Mouse (Mus musculus) kidney, postnatal 0 days (tissue): ENCODE measurements around the gene Efna4. TPM values are rescaled to one million over a fixed set of nuclear protein-coding genes. Genes with fewer than 3 reads are reported as not detected.

Source experiments
- ATAC-seq: fragments of 200-750 bp; cut with Nextera tagmentation; replicated peaks from 2 replicates; pipeline ENCODE4 v1.8.0; 2017; ENCODE audit warnings: low read depth, moderate number of reproducible peaks, moderate TSS enrichment, moderate library complexity; ENCODE audit not compliant: low FRiP score
- DNase-seq: peaks from one replicate; pipeline ENCODE4 v3.0.0-alpha.2; 2016; ENCODE audit warnings: low spot score
- H3K27ac ChIP-seq: fragments of 300-500 bp; sonication (generic); 2 replicates; pipeline ENCODE4 v1.5.1; 2014; ENCODE audit warnings: mild to moderate bottlenecking
- H3K27me3 ChIP-seq: fragments of 300-500 bp; sonication (generic); 2 replicates; pipeline ENCODE4 v1.6.1; 2014; ENCODE audit warnings: low read length, mixed read lengths; ENCODE audit not compliant: insufficient read depth
- H3K36me3 ChIP-seq: fragments of 300-500 bp; sonication (generic); 2 replicates; pipeline ENCODE4 v1.6.1; 2014; ENCODE audit warnings: low read length, mixed read lengths; ENCODE audit not compliant: insufficient read depth
- H3K4me1 ChIP-seq: fragments of 300-500 bp; sonication (generic); replicated peaks from 2 replicates; pipeline ENCODE4 v1.6.1; 2014; ENCODE audit warnings: antibody characterized with exemption, low read length, mixed read lengths; ENCODE audit not compliant: insufficient read depth
- H3K4me2 ChIP-seq: fragments of 300-500 bp; sonication (generic); 2 replicates; pipeline ENCODE4 v1.6.1; 2014; ENCODE audit warnings: mild to moderate bottlenecking, low read length, moderate library complexity, mixed read lengths
- H3K4me3 ChIP-seq: fragments of 300-500 bp; sonication (generic); replicated peaks from 2 replicates; pipeline ENCODE4 v1.5.1; 2014; ENCODE audit warnings: low read depth, low read length
- H3K9ac ChIP-seq: fragments of 300-500 bp; sonication (generic); 2 replicates; pipeline ENCODE4 v1.6.1; 2014; ENCODE audit warnings: low read depth, low read length
- H3K9me3 ChIP-seq: fragments of 300-500 bp; sonication (generic); replicated peaks from 2 replicates; pipeline ENCODE4 v1.6.1; 2016; ENCODE audit warnings: low read length, inconsistent platforms, mixed read lengths
- CTCF ChIP-seq: IDR thresholded peaks from 2 replicates; pipeline ENCODE4 v1.5.1; 2016; ENCODE audit warnings: antibody characterized with exemption, low read depth, mild to moderate bottlenecking, moderate library complexity
- WGBS: fragments of 180-500 bp; shearing (Covaris S2); extraction: QIAGEN DNeasy Blood & Tissue Kit; methylation state at CpG from one replicate; pipeline ENCODE4 v1.1.7; 2014; 5-methylcytosine and 5-hydroxymethylcytosine counted together
- polyA plus RNA-seq: library from polyadenylated mRNA; unstranded; fragments of >200 nt; fragmentation: Nextera tagmentation; extraction: Ambion mirVana; gene quantifications from 2 replicates; pipeline ENCODE4 v1.2.1, GENCODE M21; 2015

Efna4 gene
- polyA plus RNA-seq, 1 experiment from 2014 or later: 24.4 TPM

DNA sequence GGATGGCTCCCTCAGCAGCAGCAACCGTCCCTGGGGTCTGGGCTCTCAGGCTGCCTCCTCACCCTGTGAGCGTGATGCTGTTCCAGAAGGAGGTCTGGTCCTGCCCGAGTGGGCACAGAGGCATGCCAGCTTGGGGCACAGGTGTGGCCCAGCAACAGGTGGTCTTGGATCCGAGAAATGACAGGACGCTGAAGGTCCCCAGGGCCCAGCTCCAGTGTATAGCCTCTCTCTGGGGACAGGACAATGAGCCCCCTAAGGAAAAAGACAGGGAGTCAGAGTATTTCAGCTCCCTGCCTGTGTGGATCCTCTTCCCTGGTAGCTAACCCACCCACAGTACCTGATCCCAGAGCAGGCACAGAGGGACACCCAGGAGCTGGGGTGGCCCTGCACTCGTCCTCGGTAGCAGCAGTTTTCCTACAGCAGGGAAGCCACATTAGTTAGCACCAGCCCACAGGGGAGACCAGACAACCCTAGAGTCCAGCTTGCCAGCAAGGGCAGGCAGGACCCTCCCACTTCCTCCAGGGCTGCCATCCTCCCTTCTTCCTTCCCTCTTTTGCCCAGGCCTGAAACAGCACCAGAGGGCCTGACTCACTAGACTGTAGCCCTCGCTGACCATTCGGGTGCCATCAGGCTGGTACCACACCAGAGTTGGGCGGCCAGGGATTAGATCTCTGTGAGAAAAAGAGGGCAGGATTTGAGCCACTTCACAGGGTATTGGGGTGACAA is 9.2 kb upstream of the Efna4 start:
- H3K27ac ChIP-seq: no peak overlapping the region

DNA sequence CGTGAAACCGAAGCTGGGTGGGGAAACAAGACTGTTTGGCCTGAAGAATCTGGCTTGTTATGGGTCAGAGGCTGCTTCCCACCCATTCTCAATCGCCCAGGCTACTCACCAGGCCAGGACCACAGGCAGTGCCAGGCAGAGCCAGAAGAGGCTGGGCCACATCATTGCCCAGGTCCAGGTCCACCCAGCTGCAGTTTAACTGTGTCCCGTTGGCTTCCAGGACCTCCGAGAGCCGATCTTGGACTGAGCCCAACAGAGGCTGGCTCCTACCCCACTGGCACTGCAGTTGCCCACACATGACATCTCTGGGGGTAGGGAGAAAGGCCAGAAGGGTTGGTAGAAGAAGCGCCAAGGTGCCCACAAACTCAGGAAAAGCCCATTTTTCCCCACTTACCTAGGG is 5.5 kb upstream of the Efna4 start:
- no peaks in the 10 kb centered on the region for H3K27me3 ChIP-seq
- peaks cover 17% of the 10 kb centered on the region for H3K36me3 ChIP-seq
- no peak overlapping the region for H3K27ac ChIP-seq
- H3K9ac ChIP-seq: no peak overlapping the region
- H3K9me3 ChIP-seq: no peaks in the 10 kb centered on the region
- peaks cover 2% of the 10 kb centered on the region for H3K4me1 ChIP-seq
- no peak overlapping the region for H3K4me3 ChIP-seq
- TF ChIP-seq CTCF: no peak
- 82% methylated on average over 7 of the region's 7 CpGs for WGBS
- no peak overlapping the region for H3K4me2 ChIP-seq
- no peak for ATAC-seq
- no peak for DNase-seq

More for the DNA sequence above, 9.2 kb upstream of the Efna4 start:
- H3K36me3 ChIP-seq: peaks cover 17% of the 10 kb centered on the region
- peak overlapping the region; percentile 10; the same call in 1 of the 2 replicates for H3K4me2 ChIP-seq
- H3K9me3 ChIP-seq: no peaks in the 10 kb centered on the region
- H3K4me3 ChIP-seq: no peak overlapping the region
- no peak for TF ChIP-seq CTCF
- no peak for ATAC-seq
- 81% methylated on average over 10 of the region's 10 CpGs for WGBS
- no peaks in the 10 kb centered on the region for H3K27me3 ChIP-seq
- no peak overlapping the region for H3K9ac ChIP-seq
- peaks cover 6% of the 10 kb centered on the region; the same call in 1 of the 2 replicates for H3K4me1 ChIP-seq
- DNase-seq: no peak

DNA sequence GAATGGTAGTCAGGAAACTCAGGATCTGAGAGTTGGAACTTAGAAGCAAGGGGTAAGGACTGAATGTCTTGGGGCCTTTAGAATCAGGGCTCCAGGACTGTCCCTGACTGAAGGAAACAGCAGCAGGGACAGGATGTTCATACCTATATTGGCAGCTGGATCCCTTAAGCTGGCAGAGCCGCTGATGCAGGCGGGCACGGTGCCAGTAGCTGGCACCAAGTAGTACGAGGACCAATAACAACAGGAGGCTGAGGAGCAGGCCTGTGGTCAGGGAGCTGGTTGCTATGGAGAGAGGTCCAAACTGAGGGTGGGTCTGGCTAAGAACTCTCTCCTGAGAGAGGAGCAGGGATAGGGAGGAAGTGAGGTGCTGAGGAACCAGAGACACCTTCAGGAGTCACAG is 4.0 kb upstream of the Efna4 start:
- TF ChIP-seq CTCF: no peak
- Histone ChIP-seq H3K4me2 (no peak overlapping the region), H3K27me3 (no peaks in the 10 kb centered on the region), H3K4me3 (no peak overlapping the region), H3K4me1 (peaks cover 5% of the 10 kb centered on the region), H3K9me3 (no peaks in the 10 kb centered on the region), H3K9ac (no peak overlapping the region), H3K27ac (no peak overlapping the region), H3K36me3 (peaks cover 17% of the 10 kb centered on the region)
- ATAC-seq (no peak), DNase-seq (no peak)
- WGBS: 88% methylated on average over 4 of the region's 4 CpGs

DNA sequence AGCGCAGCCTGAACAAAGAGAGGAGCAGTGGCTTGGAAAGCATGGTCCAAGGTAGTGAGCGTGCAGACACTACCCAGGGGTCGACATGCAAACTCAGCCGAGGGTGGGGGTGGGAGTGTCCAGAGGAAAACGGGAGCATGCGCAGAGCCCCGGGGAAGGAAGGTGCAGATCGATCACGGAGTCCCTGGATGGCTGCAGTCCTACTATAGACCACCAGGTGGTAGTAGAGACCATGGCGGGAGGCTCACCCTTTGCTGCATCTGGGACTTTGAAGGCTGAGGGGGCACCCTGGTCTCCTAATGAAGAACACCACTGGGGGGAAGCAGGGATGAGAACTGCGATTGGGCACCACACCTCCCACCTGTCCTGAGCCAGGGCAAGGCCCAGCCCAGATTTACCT is 2.6 kb upstream of the Efna4 start:
- ATAC-seq (no peak), DNase-seq (peak; percentile 78)
- Histone ChIP-seq H3K4me1 (peaks cover 5% of the 10 kb centered on the region), H3K4me3 (no peak overlapping the region), H3K27me3 (no peaks in the 10 kb centered on the region), H3K4me2 (peak overlapping the region; percentile 50), H3K9ac (no peak overlapping the region), H3K36me3 (peaks cover 16% of the 10 kb centered on the region), H3K9me3 (no peaks in the 10 kb centered on the region), H3K27ac (no peak overlapping the region)
- peak; percentile 97 for TF ChIP-seq CTCF
- WGBS: 4% methylated on average over 11 of the region's 11 CpGs

DNA sequence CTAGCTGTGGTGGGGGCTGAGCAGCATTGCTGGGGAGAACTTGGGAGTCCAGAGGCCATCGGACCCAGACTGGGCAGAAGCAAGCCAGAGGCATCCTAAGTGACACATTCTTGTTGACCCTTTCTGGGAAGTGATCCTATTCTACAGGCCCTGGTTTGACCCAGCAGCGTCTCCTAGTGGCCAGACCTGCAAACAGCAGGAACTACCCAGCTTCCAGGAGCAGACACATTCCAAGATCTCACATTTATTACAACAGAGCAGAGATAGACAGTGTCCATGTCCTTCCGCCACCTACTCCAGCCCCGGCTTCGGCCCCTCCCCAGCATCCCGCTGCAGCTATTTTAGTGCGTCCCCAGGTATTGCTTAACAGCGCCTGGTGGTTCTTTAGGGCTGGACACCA is 1.6 kb upstream of the Efna4 start:
- DNase-seq: peak; percentile 87
- 30% methylated on average over 8 of the region's 8 CpGs for WGBS

DNA sequence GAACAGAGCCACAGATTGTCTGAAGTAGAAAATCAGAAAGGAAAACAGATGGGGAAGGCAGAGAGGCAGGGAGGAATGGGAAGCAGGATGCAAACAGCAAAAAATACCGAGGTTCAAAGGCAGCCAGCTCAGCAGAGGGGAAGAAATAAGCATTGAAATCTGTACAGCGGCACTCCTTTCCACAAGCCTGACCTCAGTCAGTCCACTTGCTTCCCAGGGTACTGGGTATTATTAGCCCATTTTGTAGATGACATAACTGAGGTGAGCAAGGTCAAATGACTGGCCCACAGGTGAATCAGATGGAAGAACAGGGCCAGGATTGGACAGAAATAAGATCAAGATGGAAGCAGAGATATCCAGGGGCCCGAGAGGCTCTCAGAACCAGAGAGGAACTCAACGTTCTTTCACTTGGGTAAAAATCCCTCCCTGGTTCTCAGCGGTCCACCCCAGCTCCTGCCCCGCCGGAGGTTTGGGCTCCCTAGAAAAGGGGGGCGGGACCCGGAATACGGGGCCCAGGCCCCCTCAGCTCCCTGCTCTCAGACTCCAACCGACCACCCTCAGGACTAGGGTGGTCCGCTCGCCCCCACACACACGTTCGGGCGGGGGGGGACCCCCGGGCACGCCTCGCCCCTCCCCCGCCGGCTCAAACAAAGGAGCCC is 637 bp downstream of the Efna4 start:
- no peak for TF ChIP-seq CTCF
- Histone ChIP-seq H3K36me3 (peaks cover 12% of the 10 kb centered on the region; the same call in 1 of the 2 replicates), H3K4me2 (peak overlapping the region; percentile 89), H3K9me3 (no peaks in the 10 kb centered on the region), H3K27ac (peak overlapping the region; percentile 84), H3K4me3 (peak overlapping the region; percentile 92), H3K9ac (peak overlapping the region; percentile 93), H3K27me3 (no peaks in the 10 kb centered on the region), H3K4me1 (peaks cover 5% of the 10 kb centered on the region)
- WGBS: 1% methylated on average over 19 of the region's 21 CpGs
- DNase-seq (peak; percentile 40), ATAC-seq (peak; percentile 26)

More for the DNA sequence above, 1.6 kb upstream of the Efna4 start:
- Histone ChIP-seq H3K4me3 (no peak overlapping the region), H3K9ac (no peak overlapping the region), H3K4me2 (no peak overlapping the region), H3K27me3 (no peaks in the 10 kb centered on the region), H3K27ac (no peak overlapping the region), H3K9me3 (no peaks in the 10 kb centered on the region), H3K4me1 (peaks cover 5% of the 10 kb centered on the region), H3K36me3 (peaks cover 14% of the 10 kb centered on the region)
- no peak for ATAC-seq
- TF ChIP-seq CTCF: peak; percentile 96
